Mouse (Mus musculus): Measurements from ENCODE around the gene Cstf3. TPM values are rescaled to one million over a fixed set of nuclear protein-coding genes. Genes with fewer than 3 reads are reported as not detected.

The Cstf3 gene
- total RNA-seq, 1 experiment from 2014 or later, result 39.6 TPM

- DNase-seq, result peak; percentile 17
These were observed 122.1 kb downstream of the Cstf3 start for GRCm38 (mm10) chr2:104712486-104712809.

- no peak for DNase-seq
These were observed 124.0 kb downstream of the Cstf3 start for GRCm38 (mm10) chr2:104714254-104714691.

Other genes with a start within 250 kb of the Cstf3 start
- 36.2 and 37.6 TPM in 2 replicates for gene D430041D05Rik, start 179.5 kb upstream of the Cstf3 start, total RNA-seq (2021)
- 139 and 152 TPM in 2 replicates for gene Hipk3, start 96.1 kb upstream of the Cstf3 start, total RNA-seq (2021)
- gene Tcp11l1, start 121.6 kb downstream of the Cstf3 start, total RNA-seq (2021), result 7.7 and 12.2 TPM in 2 replicates
- not detected in 2 replicates for gene Pin1rt1, start 125.9 kb downstream of the Cstf3 start, total RNA-seq (2021)
- gene Depdc7, start 152.4 kb downstream of the Cstf3 start, total RNA-seq (2021), result 2.2 TPM in 2 replicates
- 29.0 and 29.6 TPM in 2 replicates for gene Qser1, start 226.2 kb downstream of the Cstf3 start, total RNA-seq (2021)